Mouse (Mus musculus) R1 (cell line): Measurements from ENCODE around the gene Cdhr2.

Experiments used
- DNase-seq: peaks from one replicate; pipeline ENCODE4 v3.0.0-alpha.2; 2018; ENCODE audit warnings: low read depth, low spot score

The Cdhr2 gene

GRCm38 (mm10) chr13:54749864-54750411 is 48.7 kb downstream of the Cdhr2 start, which contains the start of gene Gprin1:
Gene Gprin1 (minus strand): TSS chr13:54749874.
- DNase-seq, result peak; percentile 32

DNA sequence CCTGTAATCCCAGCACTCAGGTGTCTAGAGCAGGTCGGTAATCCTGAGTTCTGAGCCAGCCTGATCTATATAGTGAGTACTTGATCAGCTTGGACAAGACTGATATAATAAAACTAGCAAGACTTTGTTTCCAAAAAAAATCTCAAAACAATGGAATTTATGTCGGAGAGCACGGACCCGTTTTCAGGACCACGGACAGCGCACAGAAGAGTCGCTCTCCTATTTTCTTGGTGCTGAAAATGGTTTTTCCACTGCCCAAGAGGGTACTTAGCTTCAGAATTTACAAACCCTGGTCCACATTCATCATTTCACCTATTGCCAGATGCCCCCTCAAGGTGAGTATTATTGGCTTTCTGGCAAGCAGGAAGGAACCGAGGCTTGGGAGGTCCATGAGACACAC is 49.4 kb downstream of the Cdhr2 start:
- peak; percentile 56 for DNase-seq

DNA sequence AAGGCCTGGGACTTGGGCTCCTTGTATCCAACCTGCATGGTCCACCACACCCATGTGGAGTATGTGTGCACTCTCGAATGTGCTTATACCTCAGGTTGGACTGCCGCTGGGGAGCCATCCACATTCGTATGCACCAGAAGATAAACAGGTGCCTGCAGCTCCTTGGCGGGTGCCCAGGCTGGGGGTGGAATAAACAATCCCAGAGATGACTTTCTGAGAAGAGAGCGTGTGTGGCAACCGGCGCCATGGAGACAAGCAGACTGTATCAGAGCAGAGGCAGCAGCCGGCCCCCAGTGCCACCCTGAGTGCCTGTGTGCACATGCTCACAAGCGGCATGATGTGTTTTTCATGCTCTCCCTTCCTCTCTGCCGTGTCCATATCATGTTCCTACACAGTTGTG is 51.4 kb downstream of the Cdhr2 start:
- DNase-seq, result no peak

DNA sequence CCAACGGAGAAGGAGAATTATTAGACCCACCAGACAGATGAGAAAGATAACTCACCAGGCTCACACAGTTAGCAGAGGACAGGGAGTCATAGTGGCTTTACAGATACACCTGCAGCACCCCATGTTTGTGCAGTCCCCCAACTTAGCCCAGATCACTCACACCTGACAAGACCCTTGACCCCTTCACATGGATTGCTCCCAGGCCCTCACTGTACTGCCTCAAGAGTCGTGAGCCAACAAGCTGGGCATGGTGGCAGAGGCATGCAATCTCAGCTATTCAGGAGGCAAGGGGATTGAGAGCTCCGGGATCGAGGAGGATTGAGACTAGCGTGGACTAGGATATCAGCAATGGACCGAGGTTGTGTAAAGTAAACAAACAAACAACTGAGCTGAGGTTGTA is 52.5 kb downstream of the Cdhr2 start:
- no peak for DNase-seq

DNA sequence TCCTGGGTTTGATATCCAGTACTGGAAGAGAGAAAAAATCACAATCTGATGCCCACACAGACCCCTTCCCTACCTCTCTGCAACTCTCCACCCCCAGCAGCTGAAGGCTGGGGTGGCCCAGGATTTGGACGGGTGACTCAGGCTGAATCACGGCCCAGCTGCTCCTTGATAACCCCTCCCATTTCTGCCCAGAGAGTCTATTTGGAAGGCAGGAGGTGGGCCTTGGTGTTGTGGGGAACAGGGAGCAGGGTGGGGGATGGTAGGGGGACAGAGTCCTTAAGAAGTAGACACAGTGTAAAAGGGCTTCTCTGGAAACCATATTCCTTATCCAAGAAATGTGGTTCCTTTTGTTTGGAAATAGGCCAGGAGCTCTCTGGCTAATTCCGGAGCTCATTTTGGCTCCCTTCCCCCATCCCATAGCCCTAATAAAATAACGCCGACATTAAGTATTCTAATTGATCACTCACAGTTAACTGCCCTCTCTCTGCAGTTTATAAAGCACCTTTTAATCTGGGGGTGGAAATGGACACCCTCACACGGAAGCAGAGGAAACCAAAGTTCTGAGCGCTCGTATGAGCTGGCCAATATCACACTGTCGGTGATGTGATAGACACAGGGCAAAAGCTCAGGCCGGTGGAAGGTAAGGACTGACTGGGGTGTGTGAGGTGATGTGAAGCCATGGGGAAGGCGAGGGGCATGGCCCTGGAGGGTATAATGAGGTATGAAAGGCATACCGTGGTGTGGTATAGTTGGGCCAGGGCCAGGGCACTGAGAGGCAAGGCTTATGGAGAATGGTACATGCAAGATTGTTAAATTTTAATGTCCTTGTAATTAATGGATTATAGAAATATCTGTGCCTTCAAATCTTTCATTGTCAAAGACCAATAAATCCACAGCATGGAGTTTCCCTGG is 53.2 kb downstream of the Cdhr2 start:
- DNase-seq, result no peak

- DNase-seq, result no peak
These were observed 54.1 kb downstream of the Cdhr2 start for GRCm38 (mm10) chr13:54755201-54755830.

DNA sequence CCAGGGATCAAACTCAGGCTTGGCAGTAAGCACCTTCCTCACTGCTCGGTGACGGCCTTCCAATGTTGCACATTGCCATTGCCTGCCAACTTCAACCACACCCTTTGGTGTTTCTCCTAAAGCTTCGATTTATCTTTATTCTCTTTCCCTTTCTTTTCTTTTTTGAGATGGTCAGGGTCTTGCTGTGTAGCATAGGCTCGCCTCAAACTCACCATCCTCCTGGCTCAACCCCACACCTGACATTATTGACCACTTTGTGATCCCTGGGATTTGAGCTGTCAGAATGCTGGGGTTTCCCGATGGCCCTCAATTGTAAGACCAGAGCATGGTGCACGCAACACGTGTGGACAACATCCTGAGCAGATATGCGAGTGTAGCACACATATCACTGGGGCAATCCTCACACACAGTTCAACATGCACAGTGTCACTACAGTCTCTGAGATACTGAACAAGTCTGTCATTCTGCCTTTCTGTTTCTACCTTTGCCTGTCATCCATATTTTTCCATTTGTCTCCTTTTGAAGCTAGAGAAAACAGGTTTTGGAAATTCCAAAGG is 55.0 kb downstream of the Cdhr2 start:
- DNase-seq, result no peak

DNA sequence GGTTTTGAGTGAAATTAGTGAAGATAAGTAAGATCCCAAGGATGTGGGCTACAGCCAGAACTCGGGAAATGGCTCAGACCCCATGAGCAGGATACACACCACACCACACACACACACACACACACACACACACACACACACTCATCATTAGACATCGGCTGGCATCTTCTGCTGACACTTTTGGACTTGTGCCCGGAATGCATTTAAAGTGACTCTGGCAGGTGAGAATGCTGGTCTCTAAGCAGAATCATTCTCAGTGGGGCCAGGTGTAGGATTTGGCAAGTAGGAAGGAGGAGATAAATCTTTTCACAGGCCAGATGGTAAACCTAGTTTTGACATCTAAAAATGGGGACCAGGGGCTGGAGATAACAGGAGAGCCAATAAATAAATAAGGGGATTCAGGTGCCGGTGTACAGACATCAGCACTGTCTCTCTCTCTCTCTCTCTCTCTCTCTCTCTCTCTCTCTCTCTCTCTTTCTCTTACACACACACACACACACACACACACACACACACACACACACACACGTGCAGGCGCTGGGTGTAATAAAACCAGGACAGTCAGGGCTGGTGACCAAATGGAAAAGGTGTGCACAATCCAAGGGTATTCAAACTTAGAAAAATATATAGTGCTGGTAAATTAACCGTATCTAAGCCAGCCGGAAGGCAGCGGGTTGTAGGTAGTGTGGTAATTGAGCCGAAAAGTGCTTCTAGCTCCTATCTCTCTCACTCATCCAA is 56.0 kb downstream of the Cdhr2 start:
- DNase-seq, result no peak

GRCm38 (mm10) chr13:54758045-54758755 is 56.9 kb downstream of the Cdhr2 start:
- peak; percentile 99 for DNase-seq

DNA sequence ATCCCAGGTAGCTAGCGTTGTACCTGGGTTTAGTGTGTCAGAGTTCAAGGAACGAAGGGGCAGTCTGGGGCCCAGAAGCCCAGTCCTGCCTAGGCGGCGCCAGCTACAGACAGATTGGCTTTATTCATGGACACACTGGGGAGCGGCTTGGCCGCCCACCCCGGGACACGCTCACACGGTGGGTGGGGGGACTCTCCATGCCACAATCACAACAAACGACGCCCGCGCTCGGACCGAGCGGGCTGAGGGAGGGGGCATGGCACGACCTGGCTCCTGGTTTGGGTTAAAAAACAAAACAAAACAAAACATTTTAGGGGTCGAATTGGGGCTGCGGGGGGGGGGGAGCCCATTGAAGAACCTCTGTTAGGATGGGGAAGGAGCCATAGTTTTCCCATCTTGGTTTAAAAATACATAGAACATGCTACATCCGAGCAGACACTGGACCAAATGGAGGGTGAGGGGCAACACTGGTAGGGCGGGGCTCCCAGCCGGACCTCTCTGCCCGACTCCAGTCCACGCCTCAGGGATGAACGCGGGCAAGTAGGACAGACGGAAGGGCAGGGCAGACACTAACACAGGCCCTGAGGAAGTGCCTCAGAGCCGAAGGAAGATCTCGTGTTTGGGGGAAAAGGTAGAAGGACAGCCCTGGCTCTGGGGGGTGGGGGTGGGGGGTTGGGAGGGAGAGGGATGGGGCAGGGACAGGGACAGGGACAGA is 57.7 kb downstream of the Cdhr2 start:
- no peak for DNase-seq

GRCm38 (mm10) chr13:54759496-54759895 is 58.2 kb downstream of the Cdhr2 start:
- no peak for DNase-seq

GRCm38 (mm10) chr13:54760164-54760795 is 59.0 kb downstream of the Cdhr2 start:
- no peak for DNase-seq

- no peak for DNase-seq
These were observed 59.6 kb downstream of the Cdhr2 start for GRCm38 (mm10) chr13:54760906-54761305.

GRCm38 (mm10) chr13:54765281-54766191 is 64.3 kb downstream of the Cdhr2 start:
- DNase-seq, result peak; percentile 31

- DNase-seq, result peak; percentile 83
These were observed 65.0 kb downstream of the Cdhr2 start, which contains the start of gene Sncb for GRCm38 (mm10) chr13:54766192-54766768. Gene Sncb (minus strand): TSS chr13:54766595.

DNA sequence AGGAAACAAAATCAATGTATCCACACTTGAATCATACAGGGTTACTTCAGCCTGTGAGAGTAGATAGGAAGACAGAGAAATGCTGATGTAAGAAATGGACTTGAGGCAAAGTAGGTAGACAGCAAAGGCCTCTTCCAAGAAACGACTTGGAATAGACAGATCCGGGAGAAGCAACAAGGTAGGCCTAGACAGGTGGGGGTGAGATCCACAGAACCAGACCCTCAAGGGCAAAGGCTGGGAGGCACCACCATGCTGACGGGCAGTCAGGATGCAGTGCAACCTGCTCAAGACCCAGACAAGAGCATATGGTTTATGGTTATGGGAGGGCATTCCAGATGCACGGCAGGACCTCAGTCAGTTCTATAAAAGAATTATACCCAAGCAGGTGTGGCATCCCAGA is 65.8 kb downstream of the Cdhr2 start:
- DNase-seq, result no peak

DNA sequence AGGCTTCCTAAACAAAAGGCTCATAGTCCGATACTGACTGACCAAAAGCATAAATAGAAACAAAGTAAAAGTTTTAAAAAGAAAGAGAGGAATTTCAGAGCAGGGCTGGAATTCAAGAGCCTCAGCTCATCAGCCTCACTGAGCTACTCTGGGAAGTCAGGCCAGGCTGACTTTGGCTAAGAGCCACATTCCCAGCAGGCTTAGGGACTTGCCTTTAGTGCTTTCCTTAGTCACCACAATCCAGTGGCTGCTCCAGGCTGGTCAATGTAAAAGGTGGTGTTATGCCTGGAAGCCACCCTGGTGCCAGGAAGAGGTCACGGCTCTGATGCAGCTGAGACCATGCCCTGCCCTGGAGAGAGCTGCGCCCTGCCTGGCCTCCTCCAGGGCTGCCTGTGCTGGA is 79.3 kb downstream of the Cdhr2 start:
- no peak for DNase-seq

DNA sequence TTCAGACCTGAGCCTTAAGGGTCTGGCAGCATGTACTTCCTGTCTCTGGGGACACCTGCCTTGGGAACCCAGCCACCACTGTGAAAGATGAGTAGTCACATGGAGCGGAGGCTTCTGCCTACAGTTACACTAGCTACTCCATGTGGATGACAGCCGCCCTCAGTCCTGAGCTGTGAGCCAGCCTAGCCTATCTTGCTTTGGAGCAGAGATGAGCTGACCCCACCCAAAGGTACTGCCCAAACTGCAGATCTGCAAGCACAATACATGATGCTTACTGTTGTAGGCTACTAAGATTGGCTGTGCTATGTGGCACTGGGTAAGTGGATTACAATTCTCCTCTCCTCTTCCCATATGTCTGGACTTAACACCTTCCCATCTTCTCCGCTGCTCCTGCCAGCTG is 79.8 kb downstream of the Cdhr2 start:
- DNase-seq, result no peak
